Mouse (Mus musculus) spleen, postnatal 36 days (tissue): ENCODE results near the gene Taf6l.
"Not testable (repeated sequence)": the region's sequence is repeated elsewhere in the genome, so short reads cannot be mapped to it uniquely, and the experiment has no call there.

Experiments
- DNase-seq, 2 experiments: peaks; one replicate each; pipeline ENCODE4 v3.0.0; 2022; ENCODE audit warnings: low spot score in 2 of 2, mixed read lengths in 1 of 2

Taf6l gene

GRCm38 (mm10) chr19:8738911-8739310 is 47.3 kb downstream of the Taf6l start:
- DNase-seq, result no peak

- no peak for DNase-seq
Observed at GRCm38 (mm10) chr19:8736160-8736467, 50.1 kb downstream of the Taf6l start.

DNA sequence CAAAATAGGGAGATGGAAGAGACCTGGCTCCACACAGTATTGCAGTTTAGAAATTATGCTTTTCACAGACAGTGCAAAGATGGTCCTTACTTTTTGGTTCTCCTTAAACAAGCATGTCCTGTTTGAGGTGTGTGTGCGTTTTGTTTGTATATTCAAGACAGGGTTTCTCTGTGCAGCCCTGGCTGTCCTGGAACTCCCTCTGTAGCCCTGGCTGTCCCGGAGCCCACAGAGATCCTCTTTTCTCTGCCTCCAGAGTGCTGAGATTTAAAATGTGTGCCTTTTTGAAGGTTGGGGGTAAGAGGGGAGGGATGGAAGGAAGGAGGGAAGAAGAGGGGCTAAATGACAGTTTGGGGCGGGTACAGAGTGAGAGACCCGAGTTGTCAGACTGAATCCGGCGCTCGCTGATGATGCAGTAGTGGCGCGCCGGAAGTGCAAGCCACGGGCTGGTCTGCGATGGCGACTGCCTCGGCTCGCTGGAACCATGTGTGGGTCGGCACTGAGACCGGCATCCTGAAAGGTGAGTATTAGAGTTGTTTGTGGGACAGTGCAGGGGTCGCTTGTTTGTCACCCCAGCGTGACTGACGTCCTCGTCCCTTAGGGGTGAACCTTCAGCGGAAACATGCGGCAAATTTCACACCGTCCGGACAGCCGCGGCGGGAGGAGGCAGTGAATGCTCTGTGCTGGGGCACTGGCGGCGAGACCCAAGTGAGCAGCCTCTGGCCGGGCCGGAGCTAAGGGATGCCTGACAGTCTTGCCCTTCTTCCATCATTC is 50.6 kb downstream of the Taf6l start, which contains the start of gene Wdr74:
Gene Wdr74 (plus strand): TSS at position 439 of the 771 bp plus-strand sequence.
- DNase-seq, result peak; percentile 87 to 88

GRCm38 (mm10) chr19:8734334-8734733 is 51.9 kb downstream of the Taf6l start:
- DNase-seq, result no peak

DNA sequence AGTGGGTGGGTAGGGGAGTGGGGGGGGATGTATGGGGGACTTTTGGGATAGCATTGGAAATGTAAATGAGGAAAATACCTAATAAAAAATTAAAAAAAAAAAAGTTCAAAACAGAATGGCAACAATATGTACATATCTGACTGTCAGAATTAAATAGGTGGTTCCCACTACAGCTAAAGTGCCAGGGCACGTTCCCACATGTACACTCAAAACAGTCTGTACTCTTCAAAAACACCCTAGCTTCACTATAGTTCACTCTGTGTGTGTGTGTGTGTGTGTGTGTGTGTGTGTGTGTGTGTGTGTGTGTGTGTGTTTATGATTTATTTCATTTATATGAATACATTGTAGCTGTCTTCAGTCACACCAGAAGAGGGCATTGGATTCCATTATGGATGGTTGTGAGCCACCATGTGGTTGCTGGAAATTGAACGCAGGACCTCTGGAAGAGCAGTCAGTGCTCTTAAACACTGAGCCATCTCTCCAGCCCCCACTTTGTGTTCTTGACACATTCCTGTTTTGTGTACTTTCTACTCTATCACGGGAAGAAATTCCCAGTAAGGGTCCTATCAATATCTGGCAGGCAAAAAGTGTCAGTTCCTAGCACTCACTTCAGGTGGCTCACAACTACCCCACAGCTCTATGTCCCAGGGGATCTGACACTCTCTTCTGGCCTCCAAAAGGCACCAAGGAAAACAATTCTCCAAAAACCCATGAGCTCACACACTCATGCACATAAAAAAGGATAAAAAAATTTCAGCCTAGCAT is 57.7 kb downstream of the Taf6l start:
- not testable (repeated sequence) for DNase-seq

GRCm38 (mm10) chr19:8727495-8728114 is 58.6 kb downstream of the Taf6l start:
- DNase-seq, result no peak

GRCm38 (mm10) chr19:8726609-8727390 is 59.4 kb downstream of the Taf6l start:
- DNase-seq, result no peak

DNA sequence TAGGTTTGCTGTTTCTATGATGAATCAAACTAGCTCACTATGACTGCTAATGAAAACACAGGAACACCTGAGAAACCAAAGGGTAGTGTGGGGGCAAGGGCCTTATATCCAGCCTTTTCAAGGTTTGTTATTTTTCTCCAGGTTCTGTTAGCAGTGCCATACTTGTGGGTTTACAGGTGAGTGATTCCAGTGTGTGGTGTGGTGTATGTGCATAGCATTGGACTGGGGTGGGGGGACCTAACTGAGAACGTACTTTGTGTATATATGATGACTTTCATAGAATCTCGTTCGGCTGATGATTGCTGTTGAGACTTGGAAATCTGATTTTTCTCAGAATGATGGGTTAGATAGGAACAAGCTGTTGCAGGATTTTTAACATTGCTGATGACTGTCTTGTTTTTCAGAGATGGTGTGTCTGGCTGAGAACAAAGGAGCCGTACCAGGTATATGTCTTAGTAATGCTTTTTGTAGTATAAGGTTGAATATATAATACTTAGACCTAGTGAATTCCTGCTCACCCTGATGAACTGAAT is 61.1 kb downstream of the Taf6l start:
- no peak for DNase-seq
